ENCODE assay signal across 19 mouse cellular contexts in genomic region chr1:82603198-82603950, GRCm38 (mm10). TPM values are rescaled to one million over a fixed set of nuclear protein-coding genes. Genes with fewer than 3 reads are reported as not detected.
DNase-seq lines count a peak whose midpoint lies in the region; ATAC-seq and TF ChIP-seq lines count a peak whose summit lies in the region.
"Had no signal": no experiment of that assay in that cellular context is flagged by ENCODE, and none has a peak within 500 bp of the region (broad histone marks: within the 10 kb centered on the region; RNA-seq: fewer than 3 reads in every experiment).

No protein-coding gene starts in this region.

- TF ChIP-seq EP300 in lung, postnatal 0 days (IDR thresholded peaks at IDR 0.05), result peak; percentile 99

- TF ChIP-seq CTCF in kidney, postnatal 0 days (IDR thresholded peaks at IDR 0.05; ENCODE audit: low read depth), result no peak
- no peak for TF ChIP-seq CTCF in lung, postnatal 0 days (IDR thresholded peaks at IDR 0.05)

- 0 out of 2 replicates have a peak, but pooled peaks have one; percentile 25 for ATAC-seq in kidney, postnatal 0 days (replicated peaks; ENCODE audit: low FRiP score, low read depth)
- peak; percentile 94 for ATAC-seq in lung, postnatal 0 days
- ATAC-seq: CD4-positive, CD25-positive, alpha-beta regulatory T cell, adult 4 months; forebrain, embryonic 14.5 days had no signal

- H3K9me3 ChIP-seq in kidney, postnatal 0 days (replicated peaks; ENCODE audit: low read length), result no peaks in the 10 kb centered on the region
- H3K9me3 ChIP-seq in lung, postnatal 0 days (ENCODE audit: low read length), result no peaks in the 10 kb centered on the region
- H3K9me3 ChIP-seq: embryonic facial prominence, embryonic 10.5 days; G1E had no signal

- H3K27me3 ChIP-seq in kidney, postnatal 0 days (ENCODE audit: insufficient read depth, low read length), result no peaks in the 10 kb centered on the region
- no peaks in the 10 kb centered on the region for H3K27me3 ChIP-seq in lung, postnatal 0 days (replicated peaks; ENCODE audit: insufficient read depth, low read length)
- H3K27me3 ChIP-seq: heart, embryonic 12.5 days had no signal

- no peaks in the 10 kb centered on the region for H3K4me1 ChIP-seq in kidney, postnatal 0 days (replicated peaks; ENCODE audit: insufficient read depth, low read length)
- H3K4me1 ChIP-seq in lung, postnatal 0 days (ENCODE audit: insufficient read depth, low read depth, low read length), result 0 out of 2 replicates have a peak, but pooled peaks cover 3% of the 10 kb centered on the region
- H3K4me1 ChIP-seq: embryonic facial prominence, embryonic 10.5 days had no signal

- DNase-seq in heart, adult 11 months, result peak; percentile 66
- no peak for DNase-seq in heart, postnatal 14 days
- no peak for DNase-seq in kidney, postnatal 0 days (ENCODE audit: low spot score)
- no peak for DNase-seq in kidney, adult 8-10 months
- DNase-seq in lung, postnatal 0 days (ENCODE audit: low spot score), result peak; percentile 79
- DNase-seq in lung, postnatal 4 days, result peak; percentile 4 to 55
- no peak for DNase-seq in natural killer cell, adult 2 months (ENCODE audit: low spot score in 2 of 2)
- DNase-seq: adrenal gland, adult 8-10 months; adrenal gland, postnatal 36 days; B cell, adult 2 months; cerebellum, adult 2 months; cerebellum, postnatal 10 days; gastrocnemius, postnatal 14 days; heart, postnatal 36 days had no signal

- H3K9ac ChIP-seq in kidney, postnatal 0 days (ENCODE audit: low read depth, low read length), result no peak overlapping the region
- H3K9ac ChIP-seq in lung, postnatal 0 days (replicated peaks; ENCODE audit: low read depth), result no peak overlapping the region

- 60% methylated on average over 7 of the region's 7 CpGs for WGBS in kidney, postnatal 0 days
- WGBS in lung, postnatal 0 days, result 50% methylated on average over 7 of the region's 7 CpGs

- no peaks in the 10 kb centered on the region for H3K36me3 ChIP-seq in kidney, postnatal 0 days (ENCODE audit: insufficient read depth, low read length)
- H3K36me3 ChIP-seq in lung, postnatal 0 days (ENCODE audit: insufficient read depth, low read length), result no peaks in the 10 kb centered on the region
- H3K36me3 ChIP-seq: embryonic facial prominence, embryonic 10.5 days; G1E; heart, embryonic 12.5 days had no signal

- intact Hi-C loops in heart, postnatal 14 days (cut with DNase I), result no loop called here

- peak overlapping the region; percentile 36; the same call in 1 of the 2 replicates for H3K27ac ChIP-seq in kidney, postnatal 0 days
- peak overlapping the region; percentile 60 for H3K27ac ChIP-seq in lung, postnatal 0 days (ENCODE audit: low read length)
- H3K27ac ChIP-seq: embryonic facial prominence, embryonic 10.5 days had no signal

- H3K4me3 ChIP-seq in kidney, postnatal 0 days (replicated peaks; ENCODE audit: low read depth, low read length), result no peak overlapping the region
- no peak overlapping the region for H3K4me3 ChIP-seq in lung, postnatal 0 days (ENCODE audit: low read depth, low read length)
- H3K4me3 ChIP-seq: embryonic facial prominence, embryonic 10.5 days; heart, embryonic 12.5 days had no signal

- H3K4me2 ChIP-seq in kidney, postnatal 0 days (ENCODE audit: low read length), result no peak overlapping the region
- H3K4me2 ChIP-seq in lung, postnatal 0 days (replicated peaks; ENCODE audit: low read depth, low read length), result no peak overlapping the region
- H3K4me2 ChIP-seq: heart, embryonic 12.5 days had no signal

RNA-seq across cellular contexts. Expression of gene Col4a3, which starts 16.7 kb away (rescaled TPM):
- total RNA-seq in heart, postnatal 14 days (2021), result 1 to 10 TPM; 5.1 to 5.5 TPM
- 21.9 and 22.3 TPM in 2 replicates for polyA plus RNA-seq in kidney, postnatal 0 days (2015; fragmentation: Nextera tagmentation; extraction: Ambion mirVana)
- 114 and 120 TPM in 2 replicates for polyA plus RNA-seq in lung, postnatal 0 days (2015; fragmentation: Nextera tagmentation; extraction: Ambion mirVana)
- polyA plus RNA-seq: CD4-positive, CD25-positive, alpha-beta regulatory T cell, adult 4 months had no signal

RNA-seq across cellular contexts. Expression of gene Col4a4, which starts 16.7 kb away (rescaled TPM):
- 10 to 100 TPM; 13.3 to 15.1 TPM for total RNA-seq in heart, postnatal 14 days (2021)
- polyA plus RNA-seq in kidney, postnatal 0 days (2015; fragmentation: Nextera tagmentation; extraction: Ambion mirVana), result 20.3 and 20.8 TPM in 2 replicates
- 67.3 and 78.7 TPM in 2 replicates for polyA plus RNA-seq in lung, postnatal 0 days (2015; fragmentation: Nextera tagmentation; extraction: Ambion mirVana)
- polyA plus RNA-seq: G1E had no signal

Comparison
In these comparisons a context has a peak if more than half of its experiments do, and no peak if none do; other contexts are left out.
1. DNase-seq: peak in heart, adult 11 months (single experiment), lung, postnatal 0 days (single experiment) and lung, postnatal 4 days (2 of 2); none in heart, postnatal 14 days (0 of 2), kidney, postnatal 0 days (single experiment), kidney, adult 8-10 months (0 of 2) and natural killer cell, adult 2 months (0 of 2).